Mouse (Mus musculus) kidney, adult 9 months (tissue): ENCODE results near the gene Flad1.
"Not testable (repeated sequence)": the region's sequence is repeated elsewhere in the genome, so short reads cannot be mapped to it uniquely, and the experiment has no call there.

Source experiments
- DNase-seq: peaks from one replicate; pipeline ENCODE4 v3.0.0; 2022

Gene Flad1

GRCm38 (mm10) chr3:89411490-89412393 lies at the start of gene Flad1:
Gene Flad1, minus strand, starts transcription at chr3:89411870.
- peak; percentile 100 for DNase-seq

- DNase-seq: peak; percentile 95
These were observed 47.5 kb upstream of the Flad1 start for GRCm38 (mm10) chr3:89458965-89459807.

GRCm38 (mm10) chr3:89458372-89458964 lies 46.8 kb upstream of the Flad1 start:
- DNase-seq: no peak

DNA sequence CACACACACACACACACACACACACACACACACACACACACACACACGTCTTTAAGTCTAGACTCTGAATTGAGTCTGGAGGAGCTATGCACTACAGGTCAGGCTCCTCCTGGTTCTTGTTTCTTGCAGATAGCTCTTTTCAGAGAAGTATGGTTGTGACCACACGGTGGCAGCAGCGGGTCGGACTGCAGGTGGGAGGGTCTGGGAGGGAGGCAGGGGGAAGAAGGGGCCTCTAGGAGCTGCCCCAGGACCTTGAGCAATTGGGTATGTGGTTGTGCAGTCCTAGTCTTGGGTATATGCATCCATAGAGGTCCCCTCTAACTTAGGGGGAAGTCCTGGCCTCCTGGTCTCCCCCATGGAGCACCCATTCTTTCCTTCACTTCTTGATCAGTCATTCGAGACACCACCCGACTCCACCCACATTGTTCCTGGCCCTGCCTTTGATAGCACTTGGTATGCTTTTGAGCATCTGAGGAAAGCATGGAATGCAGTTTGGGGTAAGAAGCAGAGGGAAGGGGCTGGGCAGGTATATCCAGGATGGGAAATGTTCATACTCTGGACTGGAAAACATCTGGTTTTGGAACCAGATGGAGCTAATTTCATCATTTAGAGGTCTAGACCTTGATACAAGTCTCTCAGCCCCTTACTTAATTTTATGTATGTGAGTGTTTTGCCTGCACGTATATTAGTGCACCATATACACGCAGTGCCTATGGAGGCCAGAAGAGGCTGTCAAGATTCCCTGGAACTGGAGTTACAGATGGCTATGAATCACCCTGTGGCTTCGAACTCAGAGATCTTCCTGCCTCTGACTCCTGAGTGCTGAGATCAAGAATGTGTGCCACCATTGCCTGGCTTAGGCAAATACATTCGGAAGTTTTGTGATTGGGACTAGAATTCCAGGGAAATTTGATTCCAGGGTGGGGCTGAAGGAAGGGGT lies 45.3 kb upstream of the Flad1 start:
- DNase-seq: peak; percentile 73

DNA sequence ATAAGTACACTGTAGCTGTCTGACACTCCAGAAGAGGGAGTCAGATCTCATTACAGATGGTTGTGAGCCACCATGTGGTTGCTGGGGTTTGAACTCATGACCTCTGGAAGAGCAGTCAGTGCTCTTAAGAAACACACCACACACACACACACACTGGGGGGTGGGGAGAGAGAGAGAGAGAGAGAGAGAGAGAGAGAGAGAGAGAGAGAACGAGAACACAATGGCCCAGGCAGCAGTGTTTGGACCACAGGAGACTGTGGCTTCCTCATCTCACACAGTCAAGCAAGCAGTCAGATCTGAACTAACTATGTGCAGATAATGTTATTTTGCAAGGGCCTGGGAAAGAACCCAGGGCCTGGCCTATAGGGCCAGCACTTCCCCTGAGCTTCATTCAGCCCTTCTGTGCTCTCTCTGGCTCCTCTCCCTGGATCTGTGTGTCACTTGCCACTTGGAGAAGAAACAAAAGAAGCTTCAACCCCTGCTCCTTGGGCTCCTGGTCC lies 44.2 kb upstream of the Flad1 start:
- DNase-seq: no peak

DNA sequence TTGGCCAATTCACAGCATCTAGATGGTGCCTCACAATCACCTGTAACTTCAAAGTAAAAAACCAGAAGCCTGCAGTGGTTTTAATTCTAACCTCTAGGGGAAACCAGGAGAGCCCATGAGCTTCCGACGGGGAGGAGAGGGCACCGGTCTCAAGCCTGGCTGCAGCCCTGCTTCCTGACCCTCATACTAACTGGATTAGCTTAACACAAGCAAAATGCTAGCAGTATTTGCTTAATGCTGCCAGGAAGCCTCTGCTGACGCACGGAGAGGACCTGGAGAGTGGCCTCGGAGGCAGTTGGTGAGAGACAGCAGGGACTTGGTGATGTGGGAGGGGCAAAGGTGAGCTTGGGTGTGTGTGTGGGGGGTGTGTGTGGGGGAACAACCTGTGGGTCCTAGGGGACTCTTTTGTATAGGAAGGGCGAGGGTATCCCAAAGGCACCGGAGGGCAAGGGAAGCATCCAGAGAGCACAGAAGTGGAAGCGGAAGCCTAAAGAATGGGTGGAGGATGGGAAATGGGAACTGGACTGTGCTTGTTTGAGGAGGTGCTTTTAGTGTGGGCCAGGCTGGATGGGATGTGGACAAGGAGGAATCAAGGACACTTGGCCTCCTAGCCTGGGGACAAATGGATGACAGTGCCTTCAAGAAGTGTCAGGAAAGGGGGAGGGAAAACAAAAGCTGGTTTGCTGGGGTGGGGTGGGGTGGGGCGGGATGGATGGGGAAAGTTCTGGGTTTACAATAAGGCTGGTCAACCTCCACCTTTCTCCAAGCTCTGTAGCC lies 42.9 kb upstream of the Flad1 start, which contains the start of gene Pmvk:
Gene Pmvk, plus strand, starts transcription at position 141 of the 777 bp plus-strand sequence.
- no peak for DNase-seq

DNA sequence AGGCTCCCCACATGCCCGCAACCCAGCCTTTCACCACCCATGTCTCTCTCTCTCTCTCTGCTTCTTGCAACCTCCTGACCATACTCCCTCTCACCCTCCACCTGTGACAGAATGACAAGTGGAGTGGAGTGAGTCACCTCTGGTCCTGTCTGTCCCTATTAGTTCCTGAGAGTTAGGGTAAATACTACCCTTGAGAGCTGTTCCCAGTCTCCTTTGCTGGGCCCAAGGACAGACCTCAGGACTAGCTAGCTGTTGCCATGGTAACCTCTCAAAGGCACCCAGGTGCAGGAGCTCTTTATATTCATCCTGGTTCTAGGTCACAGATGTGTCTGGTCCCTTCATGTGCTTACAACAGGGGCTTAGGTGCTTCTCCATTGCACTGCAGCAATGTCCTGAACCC lies 40.2 kb upstream of the Flad1 start:
- no peak for DNase-seq

DNA sequence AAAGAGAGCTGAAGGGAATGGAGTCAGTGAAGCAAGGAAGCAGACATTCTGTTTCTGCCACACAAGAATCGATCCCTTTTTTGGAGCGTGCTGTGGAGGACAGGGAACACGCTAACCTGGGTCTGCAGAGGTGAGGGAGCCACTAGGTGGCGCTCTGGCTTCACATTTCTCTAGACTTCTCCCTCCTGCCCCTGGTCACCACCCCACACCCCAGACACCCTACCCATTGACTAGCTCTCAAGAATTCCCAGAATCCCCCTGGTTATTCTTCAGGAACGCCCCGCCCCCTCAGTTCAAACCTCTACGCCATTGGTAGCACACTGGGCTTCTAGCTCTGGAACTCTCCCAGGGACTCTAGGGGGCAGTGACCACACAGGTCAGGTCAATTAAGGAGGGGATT lies 37.9 kb upstream of the Flad1 start:
- peak; percentile 82 for DNase-seq

DNA sequence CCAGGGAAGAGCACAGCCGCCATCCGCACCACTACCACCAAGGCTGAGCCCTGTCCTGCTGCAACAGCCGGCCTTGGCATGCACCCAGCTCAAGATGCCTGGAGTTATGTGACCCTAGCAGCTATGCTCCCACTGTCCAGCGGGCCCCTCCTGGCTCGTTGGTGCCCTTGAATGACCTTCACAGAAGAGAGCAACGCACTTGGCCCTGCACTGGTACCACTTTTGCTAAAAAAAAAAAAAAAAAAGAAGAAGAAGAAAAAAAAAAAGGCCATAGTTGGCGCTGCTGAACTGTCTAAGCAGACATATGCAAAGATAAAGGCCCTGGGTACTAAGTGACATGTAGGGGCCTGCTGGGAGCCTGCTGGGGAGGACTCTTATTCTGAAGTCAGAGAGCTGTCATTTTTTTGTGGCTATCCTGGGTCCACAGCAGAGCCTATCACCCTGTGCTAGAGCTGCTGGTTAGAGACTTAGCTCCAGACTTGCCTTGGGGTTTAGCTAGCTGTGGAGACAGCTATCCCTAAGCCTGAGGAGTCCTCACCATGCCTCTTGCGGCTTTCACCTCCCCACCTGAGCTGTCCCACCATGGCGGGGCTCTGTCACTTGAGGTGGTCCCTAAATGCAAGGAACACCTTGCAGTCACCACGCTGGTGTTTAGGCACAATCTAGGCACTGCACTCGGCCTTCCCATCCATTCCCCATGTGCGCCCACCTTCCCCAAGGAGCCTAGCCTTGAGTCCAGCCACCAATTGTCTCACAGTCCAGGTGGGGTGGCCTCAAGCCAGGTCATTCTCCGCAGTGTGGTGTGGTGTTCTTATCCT lies 37.3 kb upstream of the Flad1 start:
- DNase-seq: peak; percentile 47

DNA sequence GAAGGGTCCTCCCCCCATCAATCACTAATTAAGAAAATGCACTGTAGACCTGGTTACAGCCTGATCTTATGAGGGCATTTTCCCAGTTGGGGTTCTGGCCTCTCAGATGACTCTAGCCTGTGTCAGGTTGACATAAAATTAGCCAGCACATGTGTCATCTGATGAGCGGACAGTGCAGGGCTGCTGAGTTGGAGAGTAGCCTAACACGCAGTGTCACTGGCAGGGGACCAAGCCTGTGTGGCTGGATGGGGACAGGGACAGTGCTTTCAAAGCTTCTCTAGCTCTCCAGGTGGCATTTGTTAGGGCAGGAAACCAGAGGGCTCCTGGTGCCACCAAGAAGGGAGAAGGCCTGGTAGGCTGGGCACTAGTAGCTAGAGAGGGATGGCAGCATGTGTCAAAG lies 29.0 kb upstream of the Flad1 start:
- DNase-seq: no peak

DNA sequence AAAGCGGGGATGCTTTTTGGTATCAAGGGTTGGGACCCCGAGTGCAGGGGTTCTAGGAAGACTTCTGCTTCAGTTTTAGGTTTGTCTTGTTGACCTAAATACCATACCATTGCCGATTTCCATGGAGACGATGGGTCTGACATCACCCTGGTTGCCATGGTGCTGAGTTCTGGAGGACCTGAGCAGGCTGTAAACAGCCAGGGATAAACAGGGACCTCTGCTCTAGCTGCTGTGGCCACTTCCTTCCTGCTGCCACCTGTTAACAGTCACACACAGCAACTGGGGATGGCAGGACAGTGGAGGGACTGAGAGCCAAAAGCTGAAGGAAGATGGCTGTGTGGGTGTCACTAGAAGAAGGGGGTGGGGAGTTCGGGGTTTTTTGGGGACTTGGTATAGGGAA lies 25.6 kb upstream of the Flad1 start:
- DNase-seq: no peak

GRCm38 (mm10) chr3:89436176-89437113 lies 24.8 kb upstream of the Flad1 start, which contains the start of gene Pbxip1:
Gene Pbxip1, plus strand, starts transcription at chr3:89436706.
- DNase-seq: peak; percentile 82

DNA sequence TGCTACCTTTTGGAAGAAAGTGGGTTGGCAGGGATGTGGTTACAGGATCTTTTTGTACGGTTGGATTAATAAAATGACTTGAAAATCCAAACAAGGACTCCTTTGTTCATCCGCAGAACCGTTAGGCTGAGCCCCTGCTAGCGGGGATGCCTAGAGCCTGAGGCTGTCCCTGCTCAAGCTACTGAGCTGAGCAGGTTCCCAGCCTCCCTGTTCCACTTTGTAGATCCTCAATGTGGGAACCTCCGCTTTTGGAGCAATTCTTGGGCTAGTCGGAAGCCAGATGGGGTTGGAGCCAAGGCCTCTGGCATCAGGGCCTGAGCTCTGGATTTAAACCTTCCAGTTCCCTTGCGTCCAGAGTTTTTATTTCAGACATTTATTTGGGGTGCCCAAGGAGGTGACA lies 23.4 kb upstream of the Flad1 start:
- no peak for DNase-seq

- DNase-seq: no peak
These were observed 22.9 kb upstream of the Flad1 start for GRCm38 (mm10) chr3:89434532-89434931.

DNA sequence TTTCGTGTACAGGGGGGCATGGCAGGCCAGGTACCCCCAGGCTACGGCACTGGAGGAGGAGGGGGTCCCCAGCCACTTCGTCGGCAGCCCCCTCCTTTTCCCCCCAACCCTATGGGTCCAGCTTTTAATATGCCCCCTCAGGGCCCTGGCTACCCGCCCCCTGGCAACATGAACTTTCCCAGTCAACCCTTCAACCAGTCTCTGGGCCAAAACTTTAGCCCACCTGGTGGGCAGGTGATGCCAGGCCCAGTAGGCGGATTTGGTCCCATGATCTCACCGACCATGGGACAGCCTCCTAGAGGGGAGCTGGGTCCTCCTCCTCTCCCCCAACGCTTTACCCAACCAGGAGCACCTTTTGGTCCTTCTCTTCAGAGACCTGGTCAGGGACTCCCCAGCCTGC lies 20.9 kb upstream of the Flad1 start:
- DNase-seq: no peak

- DNase-seq: peak; percentile 97
These were observed 18.8 kb upstream of the Flad1 start, which contains the start of gene Pygo2 for GRCm38 (mm10) chr3:89430171-89431159. Gene Pygo2, plus strand, starts transcription at chr3:89430214.

GRCm38 (mm10) chr3:89429021-89429420 lies 17.4 kb upstream of the Flad1 start:
- not testable (repeated sequence) for DNase-seq

DNA sequence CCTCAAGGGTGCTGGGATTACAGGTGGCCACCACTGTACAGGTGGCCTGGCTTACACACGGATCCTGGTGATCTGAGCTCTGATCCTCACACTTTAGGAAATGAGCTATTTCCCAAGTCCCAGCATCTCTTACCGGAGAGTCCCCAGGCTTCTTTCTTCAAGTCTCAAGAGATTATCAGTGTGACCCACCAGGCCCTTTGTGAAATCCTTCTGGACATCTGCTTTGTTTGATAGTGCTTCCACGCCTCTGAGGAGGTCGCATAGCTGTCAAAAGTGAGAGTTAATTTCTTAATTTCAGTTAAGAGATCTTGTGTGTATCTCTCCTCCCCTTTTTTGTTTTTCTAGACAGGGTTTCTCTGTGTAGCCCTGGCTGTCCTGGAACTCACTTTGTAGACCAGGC lies 14.2 kb upstream of the Flad1 start:
- no peak for DNase-seq
